Mouse (Mus musculus) embryo, embryonic 11 days (tissue): ENCODE results near the gene Dao.
A peak's percentile ranks its signal among the peaks of the same experiment; 100 is the strongest.

Experiments
- DNase-seq: peaks from one replicate; pipeline ENCODE4 v3.0.0-alpha.2; 2015

Dao gene

DNA sequence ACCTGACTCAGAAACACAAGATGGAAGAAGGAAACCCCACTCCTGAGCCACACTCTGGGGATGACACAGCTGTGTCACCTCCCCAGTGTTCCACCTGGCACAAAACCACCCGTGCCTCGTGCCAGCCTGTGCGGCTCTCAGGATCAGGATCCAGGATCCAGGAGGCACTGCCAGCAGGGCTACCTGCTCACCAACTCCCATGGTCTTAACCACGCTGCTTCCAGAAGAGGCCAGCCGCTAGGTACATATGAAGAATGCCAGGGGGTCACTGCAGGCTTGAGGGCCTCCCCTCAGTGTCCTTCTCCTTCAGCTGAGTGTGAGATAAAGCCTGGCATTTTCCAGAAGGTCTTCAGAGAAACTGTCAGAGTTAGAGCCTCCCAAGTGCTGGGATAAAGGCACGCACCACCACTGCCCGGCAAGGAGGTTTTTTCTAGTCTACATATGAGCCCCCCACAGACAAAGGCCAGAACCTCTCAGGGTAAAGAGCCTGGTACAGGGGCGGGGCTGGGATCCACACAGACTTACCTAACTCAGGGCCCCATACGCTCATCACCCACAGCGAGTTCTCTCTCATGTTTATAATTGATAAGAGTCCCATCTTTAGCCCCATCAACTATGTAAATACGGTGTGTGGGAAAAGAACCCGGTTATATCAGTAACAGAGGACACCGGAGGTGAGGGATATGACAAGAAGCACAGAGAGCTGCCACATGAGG lies 19.3 kb upstream of the Dao start:
- no peak for DNase-seq

GRCm38 (mm10) chr5:113985737-113986136 lies 17.8 kb upstream of the Dao start:
- DNase-seq = no peak

- DNase-seq = peak; percentile 19
Measured at GRCm38 (mm10) chr5:113986182-113986961, 17.1 kb upstream of the Dao start.

DNA sequence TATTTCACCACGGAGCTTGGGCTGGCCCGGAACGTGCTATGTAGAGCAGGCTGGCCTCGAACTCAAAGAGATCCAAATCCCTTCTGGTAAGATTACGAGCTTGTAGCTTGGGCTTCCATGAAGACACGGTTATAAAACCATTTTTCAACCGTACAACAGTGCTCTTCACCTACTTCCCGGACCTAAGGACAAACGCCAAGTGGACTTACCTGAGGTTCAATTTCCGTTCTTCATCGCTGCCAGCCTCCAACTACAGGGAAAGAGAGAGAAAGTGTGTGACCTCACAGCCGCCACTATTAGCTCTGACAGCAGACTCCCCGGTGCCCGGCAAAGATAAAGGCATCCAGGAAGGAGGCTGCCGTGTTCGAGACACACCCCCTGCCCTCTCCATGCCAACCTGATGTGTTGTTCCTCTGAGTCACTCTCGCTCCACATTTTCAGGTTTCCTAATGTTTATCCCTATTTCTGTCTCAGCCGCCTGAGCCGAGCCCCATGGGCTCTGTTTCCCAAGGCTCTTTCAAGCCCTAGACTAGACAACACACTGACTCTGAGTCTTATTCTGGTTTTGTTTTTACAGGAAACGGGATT lies 14.0 kb upstream of the Dao start:
- no peak for DNase-seq

- DNase-seq = no peak
Measured at GRCm38 (mm10) chr5:113990593-113990992, 12.9 kb upstream of the Dao start.

- DNase-seq = no peak
Measured at GRCm38 (mm10) chr5:113991141-113991540, 12.4 kb upstream of the Dao start.

DNA sequence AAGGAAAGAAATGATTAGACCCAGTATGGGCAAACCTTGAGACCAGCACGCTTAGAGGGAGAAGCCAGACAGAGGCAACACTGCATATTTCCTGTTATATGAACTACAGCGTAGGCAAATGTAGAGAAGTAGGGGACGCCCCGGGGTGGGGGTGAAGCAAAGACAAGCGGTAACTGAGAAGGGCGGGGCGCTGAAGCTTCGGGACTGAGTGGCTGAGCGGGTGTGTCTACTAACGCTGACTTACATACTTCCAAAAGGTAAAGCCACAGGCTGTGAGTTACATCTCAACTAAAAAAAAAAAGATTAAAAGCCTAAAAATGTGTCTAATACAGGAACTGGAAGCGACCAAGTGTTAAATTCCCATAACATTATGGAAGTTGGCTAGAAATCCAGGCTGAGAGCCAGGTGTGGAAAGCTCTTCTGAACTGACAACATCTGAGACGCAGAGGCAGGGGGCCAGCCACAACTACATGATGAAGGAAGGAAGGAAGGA lies 11.1 kb upstream of the Dao start:
- peak; percentile 41 for DNase-seq

DNA sequence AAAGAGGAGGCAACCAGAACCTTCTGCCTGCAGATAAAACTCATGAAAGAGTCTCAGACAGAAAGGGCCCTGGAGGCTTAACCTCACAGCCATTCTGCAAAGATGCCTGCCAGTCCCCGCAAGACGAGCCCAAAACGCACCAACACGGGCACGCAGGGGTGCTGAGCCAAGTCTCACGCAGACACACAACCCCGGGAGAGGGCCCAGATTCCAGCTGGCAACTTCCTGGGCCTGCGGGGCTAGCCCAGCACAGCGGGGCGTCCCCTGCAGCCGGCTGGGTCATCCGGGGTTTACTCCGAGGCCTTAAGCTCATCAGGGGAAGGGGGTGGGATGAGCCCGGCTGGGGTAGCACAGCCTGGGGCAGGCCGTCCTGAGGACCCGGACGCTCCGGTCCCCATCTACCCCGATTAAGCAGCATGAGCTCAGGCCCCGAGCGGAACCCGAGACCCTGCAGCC lies 10.4 kb upstream of the Dao start:
- DNase-seq = peak; percentile 81

- peak; percentile 95 for DNase-seq
Measured at GRCm38 (mm10) chr5:113993487-113994465, 9.7 kb upstream of the Dao start, which contains the start of gene Ssh1. Gene Ssh1 (minus strand): TSS chr5:113993894.

DNA sequence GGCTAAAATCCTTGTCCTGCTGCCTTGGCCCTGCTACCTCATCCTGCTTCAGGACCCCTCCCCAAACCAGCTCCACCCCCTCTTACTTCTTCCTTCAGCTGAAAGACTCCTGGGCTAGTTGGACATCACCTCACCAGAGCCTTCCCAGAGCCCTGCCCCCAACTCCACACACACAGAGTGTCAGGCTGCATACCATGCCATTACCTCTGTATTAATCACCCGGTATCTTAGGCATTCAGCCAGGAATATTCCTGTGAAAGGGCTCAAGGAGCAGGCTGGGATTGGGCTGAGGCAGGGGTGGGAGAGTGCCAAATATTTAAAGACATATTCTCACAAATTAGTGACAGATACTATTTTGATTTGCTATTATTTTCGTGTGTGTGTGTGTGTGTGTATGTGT lies 7.0 kb upstream of the Dao start:
- DNase-seq = no peak

DNA sequence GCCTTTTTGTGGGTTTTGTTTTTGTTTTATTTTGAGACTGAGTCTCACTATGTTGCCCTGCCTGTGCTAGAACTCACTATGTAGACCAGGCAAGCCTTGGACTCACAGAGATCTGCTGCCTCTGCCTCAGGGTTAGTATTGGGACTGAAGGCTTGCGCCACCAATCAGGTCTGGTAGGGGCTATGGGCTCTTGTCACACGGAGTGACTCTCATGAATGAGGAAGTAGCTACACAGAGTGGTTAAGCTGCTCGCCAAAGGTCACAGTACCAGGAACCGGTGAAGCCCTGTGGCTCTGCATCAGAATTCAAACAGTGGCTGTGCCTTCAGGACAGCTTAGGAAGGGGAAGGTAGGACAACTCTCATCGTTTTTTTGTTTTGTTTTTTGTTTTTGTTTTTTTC lies 4.1 kb upstream of the Dao start:
- DNase-seq = no peak

DNA sequence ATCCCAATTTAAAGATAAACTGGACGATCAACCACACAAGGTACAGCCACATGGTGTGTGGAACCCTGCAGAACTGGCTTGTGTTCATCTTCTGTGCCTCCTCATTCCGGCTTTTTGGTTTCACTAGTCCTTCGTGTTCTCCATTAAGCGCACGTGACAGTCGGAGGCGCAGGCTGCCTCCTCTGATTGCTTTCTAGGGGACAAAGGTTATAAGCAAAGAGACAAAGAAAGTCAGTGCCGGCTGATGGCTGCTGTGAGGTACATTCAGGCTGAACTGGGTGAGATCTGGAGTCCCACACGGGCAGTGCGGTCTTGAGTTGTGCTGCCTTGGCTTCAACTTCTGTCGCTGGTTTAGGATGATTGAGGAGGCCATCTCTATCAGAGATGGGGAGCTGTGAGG lies 1.1 kb downstream of the Dao start:
- DNase-seq = no peak

DNA sequence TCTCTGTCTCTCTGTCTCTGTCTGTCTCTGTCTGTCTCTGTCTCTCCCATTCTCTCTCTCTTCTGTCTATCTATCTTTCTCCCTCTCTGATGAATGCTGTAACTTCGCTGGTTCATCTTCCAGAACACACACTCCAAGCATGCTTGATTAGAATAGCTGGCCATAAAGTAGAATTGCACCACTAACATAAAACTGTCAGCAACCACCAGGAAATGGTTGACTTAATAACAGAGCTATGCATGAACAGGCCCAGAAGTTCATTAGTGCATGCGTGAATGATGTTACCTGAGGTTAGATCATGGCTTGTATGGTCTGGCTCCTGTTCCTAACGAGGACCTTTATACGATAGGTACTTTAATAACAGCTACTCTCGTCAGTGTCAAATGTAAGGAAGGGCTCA lies 1.6 kb downstream of the Dao start:
- no peak for DNase-seq

DNA sequence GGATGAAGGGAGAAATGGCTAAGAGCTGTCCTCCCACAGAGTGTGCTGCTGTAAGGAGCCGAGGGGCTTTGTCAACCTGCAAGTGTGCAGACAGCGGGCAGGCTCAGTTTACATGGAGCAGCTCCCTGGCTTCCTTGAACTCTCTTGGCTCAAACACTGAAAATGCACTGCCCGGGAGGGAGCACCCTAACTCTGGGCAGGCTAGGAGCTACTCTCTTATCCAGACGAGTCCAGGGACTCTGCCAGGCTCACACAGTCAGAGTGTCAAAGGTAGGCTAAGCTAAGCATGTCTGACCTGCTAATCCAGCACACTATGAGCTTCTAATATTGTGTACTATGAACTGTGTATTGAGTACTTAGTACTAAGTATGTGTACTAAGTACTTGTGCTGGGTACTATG lies 3.5 kb downstream of the Dao start:
- DNase-seq = no peak

DNA sequence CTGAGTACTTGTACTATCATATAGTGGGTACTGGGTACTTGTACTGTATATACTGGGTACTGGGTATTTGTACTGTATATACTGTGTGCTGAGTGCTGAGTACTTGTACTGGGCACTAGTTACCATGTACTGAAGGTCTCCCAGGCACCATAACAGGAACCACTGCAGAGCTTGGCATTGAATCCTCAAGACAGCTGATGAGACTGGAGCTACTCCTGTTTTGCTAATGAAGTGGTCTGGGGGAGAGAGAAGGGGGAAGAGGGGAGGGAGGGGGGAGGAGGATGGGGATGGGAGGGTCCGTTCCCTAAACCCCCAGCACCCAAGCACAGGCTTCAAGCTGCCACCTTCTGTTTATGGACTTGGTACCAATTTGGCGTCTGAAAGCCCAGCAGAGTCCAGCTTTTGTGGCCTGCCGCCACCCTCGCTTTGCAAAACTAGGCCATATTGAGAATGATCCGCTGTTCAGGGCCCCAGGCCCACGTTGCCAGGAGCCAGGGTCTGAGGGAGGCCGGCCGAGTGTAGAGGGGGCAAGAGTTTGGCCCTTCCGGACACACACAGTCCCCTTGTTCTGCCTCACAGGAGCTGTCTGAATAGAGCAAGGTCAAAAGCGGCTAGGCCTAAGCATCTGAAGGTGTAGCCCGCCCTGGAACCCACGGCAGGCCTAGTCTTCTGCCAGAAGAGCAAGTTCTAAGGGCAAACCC lies 4.4 kb downstream of the Dao start:
- no peak for DNase-seq

DNA sequence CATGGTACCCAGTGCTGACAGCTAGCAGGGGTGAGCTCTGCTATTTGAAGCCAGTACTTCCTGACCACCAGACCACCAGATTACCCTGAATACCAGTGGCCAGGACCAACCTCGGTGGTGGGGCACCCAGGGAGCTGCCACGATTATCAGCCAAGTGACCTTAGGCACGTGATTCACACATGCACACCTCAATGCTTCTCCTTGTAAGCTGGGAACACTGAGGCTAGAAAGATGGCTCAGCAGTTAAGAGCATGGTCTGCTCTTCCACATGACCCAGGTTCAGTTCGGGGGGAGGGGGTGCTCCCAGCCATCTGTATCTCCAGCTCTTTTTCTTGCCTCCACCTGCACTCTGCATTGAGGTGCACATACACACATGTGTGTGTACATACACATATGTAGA lies 5.5 kb downstream of the Dao start:
- DNase-seq = no peak

DNA sequence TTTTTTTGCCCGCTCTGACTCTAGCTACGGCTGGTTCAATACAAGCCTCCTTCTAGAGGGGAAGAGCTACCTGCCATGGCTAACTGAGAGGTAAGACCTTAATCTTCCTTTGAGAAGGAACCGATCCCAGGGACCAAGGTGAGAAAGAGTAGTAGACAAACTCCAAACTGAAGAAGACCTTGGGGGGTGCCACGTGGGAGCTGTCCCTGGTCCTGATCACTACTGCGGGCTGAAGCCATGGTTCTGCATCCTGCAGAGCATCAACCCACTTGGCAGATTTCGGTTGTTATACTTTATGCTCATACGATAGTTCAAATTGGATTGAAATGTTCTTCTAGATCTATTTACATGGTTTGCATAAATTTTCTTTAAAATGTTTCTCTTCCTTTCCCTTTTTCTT lies 11.6 kb downstream of the Dao start:
- peak; percentile 51 for DNase-seq

- no peak for DNase-seq
Measured at GRCm38 (mm10) chr5:114024390-114024789, 20.9 kb downstream of the Dao start.

GRCm38 (mm10) chr5:114024885-114025284 lies 21.4 kb downstream of the Dao start:
- peak; percentile 44 for DNase-seq

DNA sequence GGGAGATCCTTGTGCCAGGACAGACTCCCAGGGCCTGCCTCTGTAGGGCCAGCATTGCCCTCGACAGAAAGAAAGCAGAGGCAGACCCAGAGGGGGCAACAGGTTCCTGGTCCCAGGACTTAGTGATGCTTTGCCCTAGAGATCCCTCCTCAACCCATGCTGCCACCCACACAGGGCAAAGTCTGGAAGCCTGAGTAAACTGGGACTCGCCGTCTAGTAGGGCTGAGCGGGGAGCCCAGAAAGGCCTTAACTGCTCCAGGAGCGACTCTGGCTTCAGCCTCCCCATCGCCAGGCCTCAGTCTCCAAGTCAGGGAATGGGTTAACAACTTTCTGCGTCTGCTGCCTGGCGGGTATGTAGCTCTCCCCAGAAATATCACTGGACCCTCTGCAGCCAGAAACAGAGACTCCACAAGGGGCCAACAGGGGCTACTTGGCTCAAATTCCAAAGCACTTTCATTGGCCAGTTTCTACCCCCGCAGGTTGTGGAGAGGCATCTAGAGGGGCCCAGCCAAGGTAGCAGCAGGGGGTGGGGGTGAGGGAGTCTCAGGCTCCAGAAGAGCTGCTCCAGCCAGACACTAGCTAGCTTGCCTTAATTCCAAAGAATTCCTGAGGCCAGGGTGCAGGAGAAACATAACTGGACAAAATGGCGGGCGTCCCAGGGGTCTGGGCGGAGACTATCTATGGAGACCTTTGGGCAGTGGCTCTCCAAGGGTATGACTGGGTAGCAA lies 23.9 kb downstream of the Dao start:
- DNase-seq = no peak

DNA sequence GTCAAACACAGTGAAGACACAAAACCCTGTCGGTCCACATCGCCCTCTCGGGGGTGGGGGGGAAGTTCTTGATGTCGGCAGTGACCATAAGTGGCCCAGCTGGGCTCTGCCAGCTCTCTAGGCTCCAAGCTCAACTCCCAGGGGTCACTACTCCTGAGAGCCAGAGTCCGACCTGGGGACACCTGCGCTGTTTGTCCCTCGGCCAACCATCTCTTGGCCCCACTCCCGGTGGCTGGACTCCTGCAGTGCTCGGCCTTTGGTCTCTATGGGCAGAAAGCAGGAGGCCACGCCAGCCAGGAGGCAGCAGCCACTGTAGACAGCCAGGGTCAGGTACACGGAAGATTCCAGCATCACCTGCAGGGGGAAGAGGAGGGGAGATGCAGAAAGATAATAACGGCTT lies 24.6 kb downstream of the Dao start:
- DNase-seq = no peak
